Mouse (Mus musculus) heart, postnatal 0 days (tissue): ENCODE results near the gene Dnah7b. TPM values are rescaled to one million over a fixed set of nuclear protein-coding genes. Genes with fewer than 3 reads are reported as not detected.
"Not testable (repeated sequence)": the region's sequence is repeated elsewhere in the genome, so short reads cannot be mapped to it uniquely, and the experiment has no call there.

Experiments
- ATAC-seq: fragments of 200-750 bp; cut with Nextera tagmentation; 2 replicates; pipeline ENCODE4 v1.8.0; 2017; ENCODE audit warnings: low read depth, moderate number of reproducible peaks, moderate library complexity; ENCODE audit not compliant: insufficient read depth
- DNase-seq: peaks from one replicate; pipeline ENCODE4 v3.0.0-alpha.2; 2016; ENCODE audit warnings: low spot score
- H3K27ac ChIP-seq: fragments of 300-500 bp; sonication (generic); 2 replicates; pipeline ENCODE4 v1.5.1; 2014; ENCODE audit warnings: low read depth, mild to moderate bottlenecking
- H3K27me3 ChIP-seq: fragments of 300-500 bp; sonication (generic); 2 replicates; pipeline ENCODE4 v1.6.1; 2014; ENCODE audit warnings: low read length, mixed read lengths; ENCODE audit not compliant: control insufficient read depth, insufficient read depth
- H3K36me3 ChIP-seq: fragments of 300-500 bp; sonication (generic); replicated peaks from 2 replicates; pipeline ENCODE4 v1.6.1; 2014; ENCODE audit warnings: low read length, mixed read lengths; ENCODE audit not compliant: control insufficient read depth, insufficient read depth
- H3K4me1 ChIP-seq: fragments of 300-500 bp; sonication (generic); 2 replicates; pipeline ENCODE4 v1.6.1; 2014; ENCODE audit warnings: antibody characterized with exemption; ENCODE audit not compliant: control insufficient read depth, insufficient read depth
- H3K4me2 ChIP-seq: fragments of 300-500 bp; sonication (generic); 2 replicates; pipeline ENCODE4 v1.6.1; 2014; ENCODE audit warnings: low read depth, mild to moderate bottlenecking, low read length, moderate library complexity
- H3K4me3 ChIP-seq: fragments of 300-500 bp; sonication (generic); 2 replicates; pipeline ENCODE4 v1.5.1; 2014; ENCODE audit warnings: low read depth, low read length
- H3K9ac ChIP-seq: fragments of 300-500 bp; sonication (generic); replicated peaks from 2 replicates; pipeline ENCODE4 v1.6.1; 2014; ENCODE audit warnings: low read depth, low read length, mixed read lengths
- H3K9me3 ChIP-seq: fragments of 300-500 bp; sonication (generic); replicated peaks from 2 replicates; pipeline ENCODE4 v1.6.1; 2016; ENCODE audit warnings: low read length; ENCODE audit not compliant: control insufficient read depth
- CTCF ChIP-seq: IDR thresholded peaks from 2 replicates; pipeline ENCODE4 v1.5.1; 2016; ENCODE audit warnings: antibody characterized with exemption, control low read depth, low read depth
- EP300 ChIP-seq: IDR thresholded peaks from 2 replicates; pipeline ENCODE4 v1.6.1; 2016; ENCODE audit warnings: antibody characterized with exemption, low read depth
- WGBS: fragments of 180-500 bp; shearing (Covaris S2); extraction: QIAGEN DNeasy Blood & Tissue Kit; methylation state at CpG from one replicate; pipeline ENCODE4 v1.1.7; 2014; 5-methylcytosine and 5-hydroxymethylcytosine counted together
- polyA plus RNA-seq: library from polyadenylated mRNA; unstranded; fragments of >200 nt; fragmentation: Nextera tagmentation; extraction: Ambion mirVana; gene quantifications from 2 replicates; pipeline ENCODE4 v1.2.1, GENCODE M21; 2015
- total RNA-seq: library from RNA; depleted of rRNA; stranded (reverse); fragments of >200 nt; gene quantifications from 2 replicates; pipeline ENCODE4 v1.2.3, GENCODE M21; 2014; ENCODE audit warnings: low replicate concordance; rRNA removed

Gene Dnah7b
- total and polyA plus RNA-seq, 2 experiments from 2014 or later = 0.52 to 2.4 TPM

DNA sequence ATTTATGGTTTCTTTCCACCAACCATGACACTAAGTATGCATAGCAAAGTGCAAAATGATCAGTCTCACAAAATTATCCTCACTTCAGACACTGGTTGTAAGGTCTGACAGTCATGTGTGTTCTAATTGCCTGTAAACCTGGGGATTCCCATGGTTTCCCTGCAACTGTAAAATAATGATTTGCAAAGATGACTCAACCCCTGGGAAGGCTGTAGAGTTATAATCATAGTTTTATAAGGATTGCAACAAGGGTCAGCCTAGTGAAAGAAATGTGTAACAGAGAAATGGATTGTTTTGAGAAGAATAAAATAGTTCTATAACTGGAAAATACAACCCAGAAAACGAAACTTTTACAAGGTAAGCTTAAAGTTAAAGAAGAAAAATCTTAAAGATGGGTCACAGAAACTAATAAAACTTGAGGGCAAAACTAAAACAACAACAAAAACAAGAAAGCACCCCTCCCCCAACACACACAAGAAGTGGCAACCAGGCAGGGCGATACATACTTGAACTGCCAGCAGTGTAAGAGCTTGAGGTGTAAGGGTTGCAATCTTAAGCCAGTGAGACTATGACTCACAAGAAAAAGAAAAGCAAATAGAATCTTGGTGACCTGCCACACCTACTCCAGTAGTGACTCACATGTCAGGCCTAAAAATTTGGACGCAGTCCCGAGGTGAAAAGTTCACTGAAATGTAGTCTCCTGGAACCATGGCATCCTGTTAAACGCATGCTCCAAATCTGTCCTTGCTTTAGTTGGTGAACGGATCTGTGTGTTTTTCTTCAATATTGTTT, 342.4 kb downstream of the Dnah7b start:
- no peak overlapping the region for H3K4me3 ChIP-seq
- no peaks in the 10 kb centered on the region for H3K4me1 ChIP-seq
- no peak overlapping the region for H3K27ac ChIP-seq
- no peak overlapping the region for H3K9ac ChIP-seq
- no peaks in the 10 kb centered on the region for H3K36me3 ChIP-seq
- H3K9me3 ChIP-seq = no peaks in the 10 kb centered on the region
- ATAC-seq (no peak), DNase-seq (no peak)
- 51% methylated on average over 6 of the region's 6 CpGs for WGBS
- no peak overlapping the region for H3K4me2 ChIP-seq
- TF ChIP-seq CTCF (no peak), EP300 (no peak)
- no peaks in the 10 kb centered on the region for H3K27me3 ChIP-seq

DNA sequence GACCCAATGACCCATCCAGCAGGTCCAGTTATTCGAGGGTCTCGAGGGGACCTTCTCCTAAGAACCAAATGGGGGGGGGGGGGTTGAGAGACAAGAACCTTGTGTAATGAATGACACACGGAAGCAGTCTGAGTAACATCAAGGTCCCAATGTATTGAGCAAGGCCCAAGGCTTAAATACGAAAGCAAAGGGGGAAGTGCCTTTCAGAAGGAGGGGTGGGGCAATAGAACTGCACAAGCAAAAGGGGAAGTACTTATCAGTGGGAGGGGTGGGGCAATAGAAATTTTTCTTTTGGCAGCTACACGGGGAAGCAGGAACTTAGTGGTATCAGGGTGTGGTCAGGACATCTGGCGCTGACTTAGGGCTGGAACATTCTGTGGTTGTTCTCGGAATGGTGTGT, 348.7 kb downstream of the Dnah7b start:
- H3K27ac ChIP-seq, H3K9me3 ChIP-seq, H3K4me1 ChIP-seq, ATAC-seq, H3K9ac ChIP-seq, H3K4me3 ChIP-seq, DNase-seq, H3K4me2 ChIP-seq, H3K27me3 ChIP-seq, H3K36me3 ChIP-seq: not testable (repeated sequence)
- 72% methylated on average over 7 of the region's 7 CpGs for WGBS

DNA sequence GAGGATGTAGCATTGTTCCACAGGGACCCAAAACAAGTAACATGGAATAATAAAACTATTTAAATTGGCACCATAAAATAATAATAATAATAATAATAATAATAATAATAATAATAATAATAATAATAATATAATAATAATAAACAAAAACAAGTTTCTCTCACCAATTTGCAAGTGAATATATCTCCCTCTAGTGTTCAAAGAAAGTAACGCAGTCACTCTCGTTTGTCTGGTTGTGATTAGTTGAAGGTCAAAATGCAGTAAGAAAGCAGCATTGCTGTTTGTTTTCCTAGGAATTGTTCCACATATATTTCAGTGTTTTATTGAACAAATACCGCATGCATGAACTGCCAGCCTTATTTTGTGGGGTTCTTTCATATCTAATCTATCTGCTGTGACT, 350.8 kb downstream of the Dnah7b start:
- H3K4me2 ChIP-seq, H3K9ac ChIP-seq, H3K9me3 ChIP-seq, H3K4me3 ChIP-seq, H3K27me3 ChIP-seq, H3K4me1 ChIP-seq, ATAC-seq, H3K27ac ChIP-seq, H3K36me3 ChIP-seq: not testable (repeated sequence)
- peak; percentile 52 for TF ChIP-seq CTCF
- WGBS = 15% methylated on average over 3 of the region's 3 CpGs
- DNase-seq = peak; percentile 43

DNA sequence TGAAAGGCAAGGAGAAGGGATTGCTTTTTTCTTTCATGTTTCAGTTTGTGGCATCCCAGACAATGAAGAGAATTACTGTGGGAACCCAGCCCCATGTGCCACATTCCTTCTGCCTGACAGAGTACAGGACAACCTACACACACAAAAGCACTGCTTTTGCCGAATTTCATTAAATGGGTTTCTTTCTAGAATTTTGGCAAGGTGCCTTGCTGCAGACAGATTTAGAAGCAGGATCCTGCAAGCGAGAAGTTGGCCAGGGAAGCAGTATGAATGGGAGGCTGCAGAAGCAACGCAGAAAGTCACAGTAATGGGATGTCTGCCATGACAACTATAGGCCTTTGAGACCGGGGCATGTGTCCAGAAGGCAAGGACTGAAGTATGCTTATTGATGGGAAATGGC, 352.9 kb downstream of the Dnah7b start:
- not testable (repeated sequence) for H3K9me3 ChIP-seq, ATAC-seq, H3K36me3 ChIP-seq, H3K4me1 ChIP-seq, DNase-seq, H3K9ac ChIP-seq, H3K27me3 ChIP-seq, H3K4me2 ChIP-seq, H3K27ac ChIP-seq, H3K4me3 ChIP-seq
- 60% methylated on average over 3 of the region's 4 CpGs for WGBS

Other genes with a start within 250 kb of the Dnah7b start
- gene Gm5269, start 176.0 kb upstream of the Dnah7b start, total RNA-seq = not detected in 2 replicates
- gene Gm5269, start 176.0 kb upstream of the Dnah7b start, polyA plus RNA-seq = not detected in 2 replicates
- 7.1 and 9.5 TPM in 2 replicates for gene Slc40a1, start 139.8 kb upstream of the Dnah7b start, total RNA-seq
- gene Slc40a1, start 139.8 kb upstream of the Dnah7b start, polyA plus RNA-seq = 16.9 and 19.1 TPM in 2 replicates